Mouse (Mus musculus): ENCODE data around the gene Erich4. TPM values are rescaled to one million over a fixed set of nuclear protein-coding genes. Genes with fewer than 3 reads are reported as not detected.

Gene Erich4
- 2.9 and 4.2 TPM in 2 replicates for polyA plus RNA-seq (2015; fragmentation: Nextera tagmentation; extraction: Ambion mirVana)

DNA sequence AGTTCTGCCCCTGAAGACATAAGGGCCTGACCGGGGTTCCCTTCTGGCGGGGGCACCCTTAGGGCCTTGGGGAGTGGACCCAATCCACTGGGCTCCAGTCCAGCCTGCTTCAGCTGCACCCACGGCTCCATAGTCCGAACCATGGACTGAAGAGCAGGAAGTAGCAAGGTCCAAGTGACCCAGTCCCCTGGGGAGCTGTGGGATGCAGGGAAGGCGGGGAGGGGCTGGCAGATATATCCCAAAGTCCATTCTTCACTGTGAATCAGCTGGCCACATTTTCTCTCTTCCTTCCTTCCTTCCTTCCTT is at the start of gene Erich4:
Erich4 (minus strand) TSS at position 187 of the 306 bp plus-strand sequence.
- Histone ChIP-seq H3K4me3 (replicated peaks; ENCODE audit: low read length) (no peak within 1 kb of the TSS), H3K27ac (ENCODE audit: low read length) (no peak within 1 kb of the TSS), H3K9me3 (replicated peaks; ENCODE audit: control insufficient read depth, low read length) (no peaks in the 10 kb centered on the region), H3K9ac (ENCODE audit: low read length) (no peak within 1 kb of the TSS), H3K4me2 (ENCODE audit: low read depth, low read length) (no peak within 1 kb of the TSS), H3K27me3 (ENCODE audit: control insufficient read depth, insufficient read depth, low read length) (no peaks in the 10 kb centered on the region), H3K36me3 (ENCODE audit: control insufficient read depth, insufficient read depth, low read length) (no peaks in the 10 kb centered on the region), H3K4me1 (ENCODE audit: control insufficient read depth, insufficient read depth, low read length) (no peaks in the 10 kb centered on the region)
- WGBS: 74% methylated on average over 5 of the region's 5 CpGs
- no peak for ATAC-seq (ENCODE audit: insufficient read depth, low FRiP score)

DNA sequence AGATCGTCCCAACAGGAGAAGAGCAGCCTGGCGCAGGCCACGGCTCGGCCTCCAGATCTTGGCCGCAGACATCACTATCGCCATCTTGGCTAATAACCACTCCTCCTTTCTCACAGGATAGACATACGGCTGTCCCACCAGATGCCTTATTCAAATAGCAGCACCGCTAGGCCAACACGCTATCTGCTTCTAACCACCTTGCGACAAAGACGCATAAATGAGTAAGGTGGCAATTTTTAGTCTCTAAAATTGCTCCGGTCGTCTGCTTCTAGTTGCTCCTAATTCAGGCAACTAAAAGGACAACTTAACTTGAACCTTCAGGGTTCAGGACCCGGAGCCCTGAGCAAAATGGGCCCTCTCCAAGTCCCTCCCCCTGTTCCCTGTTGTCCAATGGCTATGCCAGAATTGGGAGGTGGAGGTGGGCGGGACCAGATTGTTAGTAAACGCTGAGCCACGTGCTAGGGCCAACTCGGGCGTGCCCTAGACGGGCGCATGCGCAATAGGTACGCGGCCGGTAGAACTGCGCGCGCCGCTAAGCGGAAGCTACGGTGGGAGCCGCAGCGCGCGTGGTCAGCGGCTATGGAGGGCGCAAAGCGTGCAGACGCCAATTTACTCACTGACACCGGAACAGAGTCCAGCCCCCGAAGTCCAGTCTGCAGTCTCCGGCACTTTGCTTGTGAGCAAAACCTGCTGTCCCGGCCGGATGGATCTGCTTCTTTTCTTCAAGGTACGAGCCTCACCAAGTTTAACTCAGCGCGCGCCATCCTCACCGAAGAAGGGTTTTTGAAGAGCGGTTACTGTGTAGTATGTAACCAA is 43.2 kb upstream of the Erich4 start, which contains the start of the genes Bckdha and Exosc5:
Bckdha (minus strand) TSS at position 325 of the 816 bp plus-strand sequence.
Exosc5 (plus strand) TSS at position 508 of the 816 bp plus-strand sequence.
- H3K9me3 ChIP-seq (replicated peaks; ENCODE audit: control insufficient read depth, low read length): no peaks in the 10 kb centered on the region
- H3K9ac ChIP-seq (ENCODE audit: low read length): peak within 1 kb of the TSS; percentile 81
- WGBS: under 1% methylated on average over 50 of the region's 50 CpGs
- peak within 1 kb of the TSS; percentile 79 for H3K4me2 ChIP-seq (ENCODE audit: low read depth, low read length)
- ATAC-seq (ENCODE audit: insufficient read depth, low FRiP score): peak; percentile 99
- H3K36me3 ChIP-seq (ENCODE audit: control insufficient read depth, insufficient read depth, low read length): no peaks in the 10 kb centered on the region
- peak within 1 kb of the TSS; percentile 87 for H3K27ac ChIP-seq (ENCODE audit: low read length)
- peaks cover 15% of the 10 kb centered on the region; the same call in 1 of the 2 replicates for H3K4me1 ChIP-seq (ENCODE audit: control insufficient read depth, insufficient read depth, low read length)
- H3K4me3 ChIP-seq (replicated peaks; ENCODE audit: low read length): peak within 1 kb of the TSS; percentile 74
- H3K27me3 ChIP-seq (ENCODE audit: control insufficient read depth, insufficient read depth, low read length): no peaks in the 10 kb centered on the region

GRCm38 (mm10) chr7:25657785-25658184 is 42.1 kb upstream of the Erich4 start:
- no peak for ATAC-seq (ENCODE audit: insufficient read depth, low FRiP score)
- H3K4me2 ChIP-seq (ENCODE audit: low read depth, low read length): peak overlapping the region; percentile 79
- 29% methylated on average over 10 of the region's 10 CpGs for WGBS
- H3K9me3 ChIP-seq (replicated peaks; ENCODE audit: control insufficient read depth, low read length): no peaks in the 10 kb centered on the region
- H3K27me3 ChIP-seq (ENCODE audit: control insufficient read depth, insufficient read depth, low read length): no peaks in the 10 kb centered on the region
- no peaks in the 10 kb centered on the region for H3K36me3 ChIP-seq (ENCODE audit: control insufficient read depth, insufficient read depth, low read length)
- H3K9ac ChIP-seq (ENCODE audit: low read length): peak overlapping the region; percentile 78
- H3K4me3 ChIP-seq (replicated peaks; ENCODE audit: low read length): peak overlapping the region; percentile 74
- H3K4me1 ChIP-seq (ENCODE audit: control insufficient read depth, insufficient read depth, low read length): peaks cover 15% of the 10 kb centered on the region; the same call in 1 of the 2 replicates
- H3K27ac ChIP-seq (ENCODE audit: low read length): no peak overlapping the region

DNA sequence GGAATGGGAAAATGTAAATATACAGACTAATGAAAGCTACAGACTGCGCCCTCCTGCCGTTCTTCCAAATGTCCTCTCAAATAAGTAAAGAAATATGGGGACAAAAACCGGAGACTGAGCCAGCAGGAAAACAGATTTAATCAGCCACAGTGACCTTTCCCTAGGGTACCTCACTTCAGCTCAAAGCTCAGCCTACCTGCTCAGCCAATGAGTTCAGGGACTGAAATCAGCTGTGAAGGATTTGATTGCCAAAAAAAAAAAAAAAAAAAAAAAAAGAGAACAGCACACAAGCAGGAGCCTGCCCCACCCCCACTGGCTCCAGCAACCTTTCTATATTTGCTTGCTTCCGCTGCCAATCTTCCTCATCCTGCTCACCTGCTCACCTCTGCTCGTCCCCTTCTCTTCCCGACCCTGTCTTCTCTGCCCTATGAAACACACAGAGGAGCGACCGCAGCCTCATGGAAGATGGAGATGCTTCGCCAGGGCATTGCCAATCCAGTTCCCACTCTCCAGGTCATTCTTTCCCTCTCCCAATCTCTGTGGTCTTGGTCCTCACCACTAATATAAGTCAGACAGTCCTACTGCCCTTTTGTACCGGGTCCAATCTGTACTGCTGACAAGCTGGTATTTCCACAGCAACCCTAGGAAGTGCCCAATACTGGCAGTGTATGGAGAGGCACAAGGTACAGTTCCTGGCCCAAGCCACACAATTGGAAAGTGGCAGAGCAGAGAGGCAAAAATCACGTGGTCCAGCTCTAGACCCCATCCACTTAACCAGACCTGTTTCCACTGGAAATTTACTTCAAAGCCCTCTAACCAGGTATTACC is 40.1 kb upstream of the Erich4 start:
- no peaks in the 10 kb centered on the region for H3K36me3 ChIP-seq (ENCODE audit: control insufficient read depth, insufficient read depth, low read length)
- no peak overlapping the region for H3K4me3 ChIP-seq (replicated peaks; ENCODE audit: low read length)
- no peaks in the 10 kb centered on the region for H3K27me3 ChIP-seq (ENCODE audit: control insufficient read depth, insufficient read depth, low read length)
- no peak overlapping the region for H3K27ac ChIP-seq (ENCODE audit: low read length)
- no peak overlapping the region for H3K9ac ChIP-seq (ENCODE audit: low read length)
- no peaks in the 10 kb centered on the region for H3K9me3 ChIP-seq (replicated peaks; ENCODE audit: control insufficient read depth, low read length)
- no peak overlapping the region for H3K4me2 ChIP-seq (ENCODE audit: low read depth, low read length)
- no peak for ATAC-seq (ENCODE audit: insufficient read depth, low FRiP score)
- 63% methylated on average over 11 of the region's 11 CpGs for WGBS
- peaks cover 15% of the 10 kb centered on the region; the same call in 1 of the 2 replicates for H3K4me1 ChIP-seq (ENCODE audit: control insufficient read depth, insufficient read depth, low read length)

- H3K27ac ChIP-seq (ENCODE audit: low read length): no peak overlapping the region
- 76% methylated on average over 12 of the region's 12 CpGs for WGBS
These were observed 36.6 kb upstream of the Erich4 start for GRCm38 (mm10) chr7:25652244-25652759.

GRCm38 (mm10) chr7:25651281-25651680 is 35.6 kb upstream of the Erich4 start:
- no peaks in the 10 kb centered on the region for H3K4me1 ChIP-seq (ENCODE audit: control insufficient read depth, insufficient read depth, low read length)
- H3K9ac ChIP-seq (ENCODE audit: low read length): no peak overlapping the region
- no peak overlapping the region for H3K4me2 ChIP-seq (ENCODE audit: low read depth, low read length)
- WGBS: 85% methylated on average over 8 of the region's 8 CpGs
- H3K27me3 ChIP-seq (ENCODE audit: control insufficient read depth, insufficient read depth, low read length): no peaks in the 10 kb centered on the region
- no peak; the same call in 1 of the 2 replicates for ATAC-seq (ENCODE audit: insufficient read depth, low FRiP score)
- no peaks in the 10 kb centered on the region for H3K9me3 ChIP-seq (replicated peaks; ENCODE audit: control insufficient read depth, low read length)
- H3K27ac ChIP-seq (ENCODE audit: low read length): no peak overlapping the region; the same call in 1 of the 2 replicates
- no peak overlapping the region for H3K4me3 ChIP-seq (replicated peaks; ENCODE audit: low read length)
- H3K36me3 ChIP-seq (ENCODE audit: control insufficient read depth, insufficient read depth, low read length): no peaks in the 10 kb centered on the region

More at GRCm38 (mm10) chr7:25652244-25652759, 36.6 kb upstream of the Erich4 start:
- no peak for ATAC-seq (ENCODE audit: insufficient read depth, low FRiP score)
- H3K27me3 ChIP-seq (ENCODE audit: control insufficient read depth, insufficient read depth, low read length): no peaks in the 10 kb centered on the region
- no peak overlapping the region for H3K4me2 ChIP-seq (ENCODE audit: low read depth, low read length)
- H3K4me3 ChIP-seq (replicated peaks; ENCODE audit: low read length): no peak overlapping the region
- peaks cover 4% of the 10 kb centered on the region; the same call in 1 of the 2 replicates for H3K4me1 ChIP-seq (ENCODE audit: control insufficient read depth, insufficient read depth, low read length)
- no peaks in the 10 kb centered on the region for H3K36me3 ChIP-seq (ENCODE audit: control insufficient read depth, insufficient read depth, low read length)
- H3K9me3 ChIP-seq (replicated peaks; ENCODE audit: control insufficient read depth, low read length): no peaks in the 10 kb centered on the region
- no peak overlapping the region for H3K9ac ChIP-seq (ENCODE audit: low read length)

GRCm38 (mm10) chr7:25649839-25650238 is 34.1 kb upstream of the Erich4 start:
- Histone ChIP-seq H3K9ac (ENCODE audit: low read length) (no peak overlapping the region), H3K36me3 (ENCODE audit: control insufficient read depth, insufficient read depth, low read length) (no peaks in the 10 kb centered on the region), H3K27me3 (ENCODE audit: control insufficient read depth, insufficient read depth, low read length) (no peaks in the 10 kb centered on the region), H3K4me3 (replicated peaks; ENCODE audit: low read length) (no peak overlapping the region), H3K4me2 (ENCODE audit: low read depth, low read length) (no peak overlapping the region), H3K4me1 (ENCODE audit: control insufficient read depth, insufficient read depth, low read length) (no peaks in the 10 kb centered on the region), H3K27ac (ENCODE audit: low read length) (no peak overlapping the region), H3K9me3 (replicated peaks; ENCODE audit: control insufficient read depth, low read length) (no peaks in the 10 kb centered on the region)
- WGBS: 73% methylated on average over 5 of the region's 5 CpGs
- ATAC-seq (ENCODE audit: insufficient read depth, low FRiP score): no peak

GRCm38 (mm10) chr7:25647574-25648123 is 32.0 kb upstream of the Erich4 start:
- Histone ChIP-seq H3K4me2 (ENCODE audit: low read depth, low read length) (no peak overlapping the region), H3K4me3 (replicated peaks; ENCODE audit: low read length) (no peak overlapping the region), H3K9ac (ENCODE audit: low read length) (no peak overlapping the region), H3K36me3 (ENCODE audit: control insufficient read depth, insufficient read depth, low read length) (no peaks in the 10 kb centered on the region), H3K4me1 (ENCODE audit: control insufficient read depth, insufficient read depth, low read length) (no peaks in the 10 kb centered on the region), H3K9me3 (replicated peaks; ENCODE audit: control insufficient read depth, low read length) (no peaks in the 10 kb centered on the region), H3K27ac (ENCODE audit: low read length) (no peak overlapping the region), H3K27me3 (ENCODE audit: control insufficient read depth, insufficient read depth, low read length) (no peaks in the 10 kb centered on the region)
- WGBS: 43% methylated on average over 5 of the region's 5 CpGs
- no peak for ATAC-seq (ENCODE audit: insufficient read depth, low FRiP score)
